Mouse (Mus musculus) adrenal gland, adult 8-10 months (tissue): ENCODE measurements around the gene Ankrd49. TPM values are rescaled to one million over a fixed set of nuclear protein-coding genes. Genes with fewer than 3 reads are reported as not detected.

Source experiments
- DNase-seq: peaks from one replicate; pipeline ENCODE4 v3.0.0; 2022
- total RNA-seq, 4 experiments: library from RNA; stranded (reverse); gene quantifications; 2 replicates each; pipeline ENCODE4 v1.2.4; 2022

Ankrd49 gene
- 10 to 100 TPM; 10.6 to 15.6 (median 14.3) TPM for total RNA-seq

DNA sequence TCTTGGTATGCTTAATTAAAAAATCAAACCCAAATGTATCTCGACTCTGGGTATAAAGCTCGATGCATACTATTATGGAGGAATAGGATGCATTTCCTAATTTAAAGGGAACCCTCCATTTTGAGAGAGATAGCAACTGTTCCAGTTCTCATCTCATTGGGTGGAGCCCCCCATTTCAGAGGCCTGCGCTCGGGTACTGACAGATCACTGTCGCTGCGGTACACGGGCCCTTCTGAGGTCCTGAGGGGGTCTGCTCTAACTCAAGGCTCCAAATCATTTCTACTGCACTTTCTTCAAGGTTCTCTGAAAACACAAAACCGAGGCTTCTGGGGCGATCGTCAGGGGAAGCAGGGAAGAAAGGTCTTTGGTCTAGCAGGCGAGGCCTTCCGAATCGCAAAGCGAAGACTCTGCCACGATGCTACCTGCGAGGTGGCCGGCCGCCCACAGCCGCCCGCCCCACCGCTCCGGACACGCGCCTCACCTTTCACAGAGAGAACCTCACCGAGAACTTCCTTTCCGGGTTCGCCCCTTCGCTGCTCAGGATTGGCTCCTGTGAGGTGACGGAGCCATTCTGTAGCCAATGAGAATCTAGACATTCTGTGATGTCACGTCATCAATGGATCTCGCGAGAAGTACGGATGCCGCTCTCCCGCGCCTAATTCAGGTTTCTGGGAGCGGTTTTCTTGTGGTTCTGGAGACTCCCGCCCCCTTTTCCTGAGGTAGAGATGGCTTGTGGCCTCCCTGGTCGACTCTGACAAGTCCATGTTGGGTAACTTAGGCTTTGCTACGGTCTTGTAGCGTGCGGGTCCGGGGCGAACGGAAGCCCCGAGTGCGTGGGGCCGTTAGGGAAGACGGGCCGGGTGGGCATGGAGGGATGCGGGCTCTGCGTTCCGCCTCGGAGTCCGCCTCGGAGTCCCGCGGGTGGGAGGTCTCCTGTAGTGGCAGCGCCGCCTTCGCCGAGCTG lies at the start of gene Ankrd49, which contains the start of gene Mre11a:
Gene Ankrd49, minus strand, starts transcription at position 818 of the 964 bp plus-strand sequence.
Gene Mre11a, plus strand, starts transcription at position 616 of the 964 bp plus-strand sequence.
- DNase-seq, result peak; percentile 93

DNA sequence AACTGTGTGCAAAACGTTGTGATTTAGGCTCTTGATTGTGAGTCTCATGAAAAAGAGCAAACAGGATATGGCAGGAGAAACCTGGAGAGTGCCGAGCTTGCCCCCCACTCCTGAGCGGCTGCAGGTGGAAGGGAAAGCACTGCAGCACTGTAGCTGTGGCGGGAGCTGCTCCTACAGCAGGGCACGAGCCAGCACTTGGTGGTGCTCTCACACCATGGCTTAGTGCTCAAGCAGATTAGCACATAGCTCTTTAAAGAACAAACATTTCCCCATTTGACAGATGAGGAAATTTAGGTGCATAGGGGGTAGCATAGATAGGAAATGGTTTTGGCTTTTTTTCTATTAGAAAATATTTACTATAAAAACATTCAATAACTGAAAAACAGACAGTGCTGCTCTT lies 47.4 kb upstream of the Ankrd49 start:
- DNase-seq, result no peak

DNA sequence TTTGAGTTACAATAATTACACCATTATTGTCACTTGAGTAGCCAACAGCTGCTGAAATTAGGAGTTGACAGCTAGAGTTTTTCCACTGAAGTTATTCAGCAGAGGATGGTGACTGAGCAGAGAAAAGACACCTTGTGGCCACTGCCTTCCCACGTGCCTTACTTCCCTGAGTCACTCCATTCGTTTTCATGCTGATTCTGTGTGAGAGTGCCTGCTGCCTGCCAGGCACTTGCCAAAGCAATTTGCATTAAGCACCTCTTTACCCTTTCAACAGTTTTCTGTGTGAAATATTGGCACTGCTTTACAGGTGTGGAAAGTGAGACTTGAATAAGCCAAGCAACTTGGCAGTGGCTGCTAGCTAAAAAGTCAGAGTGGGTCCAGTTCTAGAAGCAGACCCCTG lies 43.2 kb upstream of the Ankrd49 start:
- no peak for DNase-seq

DNA sequence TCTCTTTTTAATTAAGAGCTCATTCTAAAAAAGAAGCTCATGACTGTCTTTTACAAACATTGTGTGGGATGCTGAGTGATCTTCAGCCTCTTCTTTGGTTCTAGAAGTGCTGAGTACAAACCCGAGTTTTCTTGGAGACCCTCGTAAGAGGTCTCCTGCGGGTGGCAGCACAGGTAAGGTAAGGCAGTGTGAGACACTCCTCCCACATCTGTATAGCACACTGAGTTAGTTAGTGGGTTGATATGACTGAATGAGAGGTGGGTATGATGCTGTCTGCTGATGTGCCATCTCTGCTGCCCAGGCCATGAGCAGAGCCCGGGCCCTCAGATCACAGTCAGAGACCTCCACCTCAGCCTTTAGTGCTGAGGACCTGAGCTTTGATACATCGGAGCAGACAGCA lies 40.2 kb upstream of the Ankrd49 start:
- DNase-seq, result no peak

DNA sequence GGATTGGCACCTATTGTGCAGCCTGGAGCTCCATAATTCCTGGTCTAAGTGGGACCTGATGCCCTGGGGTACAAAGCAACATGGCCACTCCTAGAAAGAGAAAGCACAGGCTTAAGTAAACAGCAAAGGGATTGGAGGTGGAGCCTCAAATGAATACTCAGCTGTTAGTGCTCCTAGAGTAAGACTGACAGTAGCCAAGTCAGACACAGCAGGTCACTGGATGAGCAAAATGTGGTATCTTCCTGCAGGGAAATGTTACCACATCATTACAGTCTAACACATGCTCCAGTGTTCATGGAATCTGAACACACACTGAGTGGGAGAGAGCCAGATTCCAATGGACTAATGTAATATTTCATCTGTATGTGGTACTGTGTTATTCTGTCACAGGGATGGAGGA lies 36.7 kb upstream of the Ankrd49 start:
- DNase-seq, result no peak

DNA sequence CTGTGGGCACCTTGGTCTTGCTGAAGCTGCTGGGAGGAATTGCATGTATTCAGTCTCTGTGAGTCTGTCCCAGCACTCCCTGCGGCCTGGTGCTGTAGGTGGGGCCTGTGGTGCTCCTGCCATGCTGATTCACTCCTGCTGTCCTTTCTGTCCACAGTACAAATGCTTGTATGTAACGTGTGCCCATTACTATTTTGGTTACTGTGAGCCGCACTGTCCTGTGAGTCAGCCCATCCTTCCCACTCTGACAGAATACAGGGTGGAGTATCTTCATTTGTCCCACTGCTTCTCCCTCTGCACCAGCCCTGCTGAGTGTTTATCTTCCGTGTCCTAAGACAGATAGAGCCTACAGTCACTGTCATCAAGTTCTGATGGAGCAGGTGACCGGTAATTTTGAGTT lies 25.5 kb upstream of the Ankrd49 start:
- no peak for DNase-seq

DNA sequence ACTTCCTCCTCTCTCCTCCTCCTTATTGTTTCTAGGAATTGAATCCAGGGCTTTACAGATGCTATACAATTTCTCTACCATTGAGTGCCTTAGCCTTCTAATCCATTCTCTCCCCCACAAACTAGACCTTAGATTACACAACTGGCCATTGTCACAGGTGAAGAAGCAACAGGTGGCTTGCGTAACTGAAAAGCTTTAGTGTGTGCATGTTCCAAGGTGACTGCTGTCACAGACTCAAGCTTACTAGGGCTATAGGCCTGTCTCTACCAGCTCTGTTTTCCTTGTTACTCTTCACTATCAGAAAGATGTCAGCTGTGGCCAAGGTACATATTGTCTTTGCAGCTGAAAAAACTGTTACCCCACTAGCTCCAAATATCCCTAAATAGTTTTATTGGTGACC lies 22.1 kb upstream of the Ankrd49 start:
- no peak for DNase-seq

DNA sequence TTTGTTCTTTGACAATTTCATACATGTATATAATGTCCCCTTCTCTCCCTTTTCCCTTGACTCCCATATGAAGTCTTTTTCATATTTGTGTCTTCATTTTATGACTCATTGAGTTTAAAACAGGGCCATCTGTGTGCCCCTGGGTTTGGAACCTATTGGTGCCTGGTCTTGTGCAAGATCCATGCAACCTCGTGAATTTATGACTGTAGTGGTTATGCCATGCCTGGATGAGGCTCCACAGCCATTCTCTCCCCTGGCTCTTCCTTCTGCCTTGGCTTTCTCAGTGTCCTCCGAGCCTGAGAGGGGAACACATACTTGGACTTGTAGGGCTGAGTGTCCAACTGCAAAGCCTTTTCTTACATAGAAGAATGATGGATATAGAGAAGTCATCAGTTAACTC lies 21.1 kb upstream of the Ankrd49 start:
- peak; percentile 19 for DNase-seq

DNA sequence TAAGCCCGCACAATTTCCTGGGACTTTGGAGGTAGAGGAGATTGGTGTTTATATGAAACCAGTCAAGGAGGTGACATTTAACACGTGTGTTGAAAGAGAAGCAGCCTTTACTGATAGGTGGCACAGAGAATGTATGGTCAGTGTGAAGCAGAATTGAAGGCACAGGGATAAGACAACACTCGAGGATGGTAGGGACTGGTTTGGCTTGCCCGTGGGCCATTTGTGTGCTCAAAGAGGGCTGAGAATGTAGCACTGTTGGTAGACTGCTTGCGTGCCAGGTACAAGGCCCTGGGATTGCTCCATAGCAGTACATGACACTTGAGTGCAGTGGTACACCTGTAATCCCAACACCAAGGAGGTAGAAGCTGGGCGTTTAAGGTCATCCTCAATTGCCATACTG lies 2.7 kb upstream of the Ankrd49 start:
- no peak for DNase-seq

DNA sequence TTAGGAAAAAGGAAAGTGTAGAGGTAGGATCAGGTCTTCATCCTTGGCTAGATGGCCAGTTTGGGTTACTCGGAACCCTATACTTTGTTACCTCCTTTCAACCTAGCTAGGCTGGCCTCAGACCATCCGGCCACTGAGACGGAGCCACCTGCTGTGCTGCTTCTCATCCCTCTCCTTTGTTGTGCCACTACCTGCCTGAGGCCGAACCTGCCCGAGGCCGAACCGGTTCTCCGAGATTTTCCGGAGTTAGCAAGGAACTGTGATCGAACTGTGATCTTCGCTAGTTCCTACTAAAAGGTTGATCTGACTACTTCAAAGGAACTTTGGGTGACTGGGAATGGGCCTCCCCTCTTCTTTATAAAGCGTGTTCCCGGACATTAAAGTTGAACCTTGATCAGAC lies 6.3 kb downstream of the Ankrd49 start:
- DNase-seq, result no peak

DNA sequence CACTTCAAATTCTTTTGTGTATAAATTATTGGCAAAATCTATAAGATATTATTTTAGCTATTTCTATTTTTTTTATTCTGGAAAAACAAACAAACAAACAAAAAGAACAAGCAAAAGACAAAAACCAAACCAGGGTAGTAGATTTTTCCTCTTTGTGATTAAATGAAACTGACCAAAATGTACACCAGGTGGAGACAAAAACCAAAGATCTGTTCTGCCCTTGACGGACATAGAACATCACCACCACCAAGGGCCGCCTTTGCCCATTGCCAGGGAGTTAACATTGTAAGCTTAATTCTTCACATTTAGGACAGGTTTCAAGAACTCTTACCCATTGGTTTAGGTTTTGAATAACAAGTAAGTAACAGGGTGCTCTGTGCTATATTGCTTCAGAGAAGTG lies 10.8 kb downstream of the Ankrd49 start:
- no peak for DNase-seq

DNA sequence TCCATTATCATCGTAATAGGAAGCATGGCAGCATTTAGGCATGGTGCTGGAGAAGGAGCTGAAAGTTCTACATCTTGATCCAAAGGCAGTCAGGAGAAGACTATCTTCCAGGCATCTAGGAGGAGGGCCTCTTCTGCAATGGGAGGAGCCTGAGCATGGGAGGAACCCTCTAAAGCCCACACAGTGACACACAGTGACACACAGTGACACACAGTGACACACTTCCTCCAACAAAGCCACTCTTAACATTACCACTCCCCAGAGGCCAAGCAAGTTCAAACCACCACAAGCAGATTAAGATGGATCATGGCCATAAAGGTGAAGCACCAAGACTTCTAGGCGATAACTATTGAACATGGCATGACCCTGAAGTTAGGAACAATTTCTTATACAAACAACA lies 12.6 kb downstream of the Ankrd49 start:
- no peak for DNase-seq

DNA sequence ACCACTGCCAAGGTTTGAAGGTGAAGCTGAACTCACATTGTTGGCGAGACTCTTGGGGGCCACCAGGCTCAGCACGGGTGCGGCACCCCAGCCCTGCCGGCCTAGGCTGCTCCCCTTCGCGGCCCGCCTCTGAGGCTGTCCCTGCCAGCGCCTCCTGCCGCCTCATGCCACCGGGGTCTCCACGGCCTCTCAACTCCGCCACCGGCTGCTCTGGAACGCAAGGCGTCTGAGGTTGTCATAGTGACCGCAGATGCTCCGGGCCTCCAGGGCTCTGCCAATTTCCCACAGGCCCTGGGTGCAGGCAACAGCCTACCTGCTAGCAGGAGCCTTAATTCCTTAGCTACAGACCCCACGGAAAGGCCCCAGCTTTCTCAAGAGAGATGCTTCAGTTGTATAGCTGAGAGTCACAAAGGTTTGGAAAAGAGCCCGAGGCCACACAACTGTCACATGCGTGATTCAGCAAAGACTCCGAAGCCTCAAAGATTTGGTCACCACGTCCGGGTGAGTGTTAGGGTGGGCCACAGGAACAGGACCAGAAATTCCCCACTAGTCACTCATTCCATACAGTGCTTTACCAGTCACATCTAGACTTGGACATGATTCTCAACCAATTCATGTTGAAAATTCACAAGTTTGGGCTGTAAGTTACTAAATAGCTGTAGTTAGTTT lies 13.7 kb downstream of the Ankrd49 start, which contains the start of gene 1700012B09Rik:
Gene 1700012B09Rik, minus strand, starts transcription at position 228 of the 669 bp plus-strand sequence.
- DNase-seq, result no peak

DNA sequence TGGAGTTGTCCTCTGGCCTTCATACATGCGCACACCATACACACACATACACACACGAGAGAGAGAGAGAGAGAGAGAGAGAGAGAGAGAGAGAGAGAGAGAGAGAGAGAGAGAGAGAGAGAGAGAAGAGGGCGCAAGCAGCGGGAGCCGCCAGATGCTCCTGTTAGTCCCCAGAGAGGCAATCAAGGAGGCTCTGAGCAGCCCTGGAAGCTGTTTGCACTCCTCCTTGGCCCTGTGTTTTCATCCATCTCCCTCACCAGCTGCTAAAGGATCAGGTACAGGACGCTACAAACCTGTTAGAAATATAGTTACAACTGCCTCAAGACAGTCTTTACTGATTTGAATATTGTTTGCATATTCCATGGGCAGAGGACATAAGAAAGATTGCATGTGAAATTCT lies 14.8 kb downstream of the Ankrd49 start:
- no peak for DNase-seq

DNA sequence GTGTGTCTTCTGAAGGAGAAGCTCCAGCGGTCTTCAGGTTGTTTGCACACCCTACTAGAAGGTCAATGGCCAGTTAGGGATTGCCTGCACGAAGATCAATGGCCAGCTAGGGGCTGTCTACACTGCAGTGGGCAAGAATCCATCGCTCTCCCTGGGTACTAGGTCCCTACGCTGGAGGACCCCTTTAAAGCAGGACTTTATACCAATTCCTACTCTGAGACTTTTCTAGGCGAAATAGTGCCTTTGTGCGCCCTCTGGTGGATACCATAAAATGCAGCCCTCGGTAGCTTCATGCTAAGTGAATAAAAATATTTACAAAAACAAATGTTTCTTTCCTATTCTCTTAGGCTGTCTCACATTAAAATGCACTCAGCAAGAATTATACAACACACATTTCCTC lies 19.9 kb downstream of the Ankrd49 start:
- no peak for DNase-seq

DNA sequence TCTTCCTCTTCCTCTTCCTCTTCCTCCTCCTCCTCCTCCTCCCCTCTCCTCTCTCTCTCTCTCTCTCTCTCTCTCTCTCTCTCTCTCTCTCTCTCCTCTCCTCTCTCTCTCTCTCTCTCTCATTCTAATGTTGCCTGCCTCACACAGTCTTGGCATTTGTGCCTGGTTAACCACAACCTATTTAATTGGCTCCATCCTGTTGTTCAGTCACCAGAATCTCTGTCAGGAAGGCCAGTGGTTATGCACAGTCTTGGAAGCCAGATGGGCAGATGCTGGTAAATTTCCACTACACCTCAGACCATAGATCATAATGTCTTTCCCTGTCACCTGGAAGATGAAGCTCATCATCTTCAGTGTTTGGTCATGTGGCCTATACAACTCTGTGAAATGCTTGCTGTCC lies 25.4 kb downstream of the Ankrd49 start:
- DNase-seq, result no peak

DNA sequence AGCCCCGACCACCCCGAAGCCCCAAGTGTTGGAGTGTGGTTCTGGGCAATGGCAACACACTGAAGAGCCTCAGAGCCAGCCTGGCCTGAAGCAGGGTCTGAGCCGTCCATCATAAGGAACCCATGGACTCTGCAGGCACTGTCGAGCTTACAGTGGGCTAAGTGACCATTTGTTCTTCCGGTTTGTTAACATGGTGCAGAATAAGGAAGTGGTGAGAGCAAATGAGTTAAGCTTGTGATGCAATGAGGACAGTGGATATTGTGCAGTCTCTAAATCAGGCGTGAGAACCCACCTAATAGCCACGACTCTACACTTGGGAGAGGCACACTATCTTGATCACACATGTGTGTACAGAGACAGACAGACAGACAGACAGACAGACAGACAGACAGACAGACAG lies 26.1 kb downstream of the Ankrd49 start:
- no peak for DNase-seq

DNA sequence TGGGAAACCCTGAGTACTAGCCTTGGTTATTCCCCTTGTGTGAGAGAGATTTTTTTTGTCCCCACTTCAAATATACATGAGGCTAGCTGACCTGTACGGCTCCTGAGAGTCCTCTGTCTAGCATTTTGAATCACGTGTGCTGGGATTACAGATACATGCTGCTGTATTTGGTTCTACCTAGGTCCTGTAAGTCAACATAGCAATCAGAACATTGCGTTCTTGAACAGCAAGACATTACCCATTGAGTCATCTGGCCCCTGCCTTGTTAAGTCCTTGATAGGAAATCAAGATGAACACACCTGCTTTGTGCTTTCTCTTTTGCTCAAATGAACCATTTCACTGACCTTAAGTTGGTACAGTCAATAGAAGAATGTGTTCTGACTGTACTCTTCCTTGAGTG lies 30.2 kb downstream of the Ankrd49 start:
- DNase-seq, result no peak

DNA sequence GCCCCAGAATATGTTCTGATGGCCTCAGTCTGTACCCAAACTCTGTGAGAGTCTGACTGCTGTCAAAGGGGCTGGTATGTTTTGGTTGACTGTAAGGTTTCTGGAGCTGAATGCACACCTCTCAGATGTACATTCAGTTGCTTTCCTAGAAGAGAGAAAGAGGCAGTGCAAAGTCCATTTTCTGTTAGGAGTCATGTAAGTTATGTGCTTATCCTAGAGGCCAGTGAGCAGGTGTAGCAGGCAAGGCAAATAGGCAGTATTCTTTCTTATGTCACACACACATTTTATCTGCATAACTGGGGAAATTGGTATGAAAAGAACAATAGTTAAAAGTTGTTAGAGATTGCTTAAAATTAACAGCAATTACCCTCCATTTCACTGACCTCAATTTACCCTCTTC lies 30.7 kb downstream of the Ankrd49 start:
- DNase-seq, result no peak

DNA sequence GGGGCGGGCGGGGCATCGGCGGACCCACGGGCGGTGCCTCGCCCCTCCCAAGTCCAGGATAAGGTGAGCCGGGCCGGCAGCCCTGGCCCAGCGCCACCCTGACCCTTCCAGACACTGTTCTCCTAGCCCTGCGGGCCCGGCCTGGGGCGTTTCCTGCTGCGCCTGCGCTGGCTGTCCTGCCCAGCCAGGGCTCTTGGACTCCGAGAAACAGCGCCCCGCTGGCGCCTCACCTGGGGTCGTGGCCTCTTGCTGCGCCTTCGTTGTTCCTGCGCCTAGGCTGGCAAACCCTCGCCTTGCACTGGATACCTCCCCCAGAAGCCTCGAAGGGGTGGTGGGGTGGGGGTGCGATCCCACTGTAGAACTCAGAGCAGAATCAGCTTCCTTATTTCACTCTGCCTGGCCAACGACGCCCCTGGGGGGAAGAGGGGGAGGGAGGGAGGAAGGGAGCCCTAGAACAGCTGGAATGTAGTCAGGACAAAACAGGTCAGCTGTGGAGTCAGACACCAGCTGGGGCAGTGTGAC lies 32.6 kb downstream of the Ankrd49 start, which contains the start of gene Fut4:
Gene Fut4, minus strand, starts transcription at position 393 of the 522 bp plus-strand sequence.
- DNase-seq, result peak; percentile 30

DNA sequence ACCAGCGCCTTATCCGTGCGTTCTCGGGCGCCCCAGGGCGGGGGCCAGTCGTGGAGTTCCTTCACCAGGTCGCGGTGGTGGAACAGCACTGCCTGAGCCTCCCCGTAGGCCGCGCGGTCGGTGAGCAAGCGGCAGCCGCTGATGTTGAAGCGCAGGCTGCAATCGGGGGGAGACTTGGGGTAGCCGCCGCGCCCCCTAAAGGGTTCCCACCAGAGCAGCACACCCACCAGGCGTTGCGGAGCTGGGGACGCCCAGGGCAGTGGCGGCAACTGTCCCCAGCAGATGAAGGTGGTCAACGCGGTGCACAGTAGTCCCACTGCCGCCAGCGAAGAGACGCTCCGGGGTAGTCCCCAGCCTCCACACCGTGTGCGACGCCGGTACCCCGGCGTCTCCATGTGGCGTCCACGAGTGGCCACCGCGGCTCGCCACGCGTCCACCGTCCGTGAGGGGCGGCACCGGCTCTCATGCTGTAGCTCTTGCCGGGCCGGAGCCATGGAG lies 33.1 kb downstream of the Ankrd49 start:
- DNase-seq, result no peak

DNA sequence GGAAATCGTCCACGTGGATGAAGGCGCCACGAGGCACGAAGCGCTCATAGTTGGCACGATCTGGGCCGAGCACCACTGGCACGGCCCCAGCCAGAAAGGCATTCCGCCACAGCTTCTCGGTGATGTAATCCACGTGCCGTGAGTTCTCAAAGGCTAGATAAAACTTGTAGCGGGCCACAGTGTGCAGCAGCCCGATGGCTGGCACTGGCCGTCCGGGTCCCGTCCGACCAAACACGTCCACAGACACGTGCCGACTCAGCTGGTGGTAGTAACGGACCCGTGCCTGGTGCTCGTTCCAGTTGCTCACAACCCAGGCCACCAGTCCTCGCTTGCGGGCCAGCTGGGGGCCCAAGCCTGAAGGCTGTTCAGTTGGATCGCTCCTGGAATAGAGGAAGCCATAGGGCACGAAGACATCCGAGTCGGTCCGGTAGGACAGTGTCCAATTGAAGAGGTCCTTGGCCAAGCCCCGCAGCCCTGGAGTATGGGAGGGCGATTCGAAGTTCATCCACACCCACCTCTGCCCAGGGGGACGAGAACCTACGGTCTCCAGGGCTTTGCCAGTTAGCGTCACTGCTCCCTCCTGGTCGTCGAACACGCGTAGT lies 33.7 kb downstream of the Ankrd49 start:
- DNase-seq, result peak; percentile 10
